Mouse (Mus musculus): ENCODE data around the gene Npl. TPM values are rescaled to one million over a fixed set of nuclear protein-coding genes. Genes with fewer than 3 reads are reported as not detected.
"Not testable (repeated sequence)": the region's sequence is repeated elsewhere in the genome, so short reads cannot be mapped to it uniquely, and the experiment has no call there.

Gene Npl
- polyA plus RNA-seq, 1 experiment from 2014 or later = 9.8 TPM

- 59% methylated on average over 2 of the region's 2 CpGs for WGBS
- Histone ChIP-seq H3K4me2 (ENCODE audit: low read depth, low read length) (no peak overlapping the region), H3K36me3 (replicated peaks; ENCODE audit: control insufficient read depth, insufficient read depth, low read depth, low read length) (no peaks in the 10 kb centered on the region), H3K27ac (replicated peaks; ENCODE audit: low read depth, low read length) (no peak overlapping the region), H3K4me3 (ENCODE audit: low read depth, low read length) (no peak overlapping the region), H3K9ac (replicated peaks; ENCODE audit: low read length) (no peak overlapping the region), H3K9me3 (replicated peaks; ENCODE audit: control insufficient read depth, low read length) (no peaks in the 10 kb centered on the region), H3K4me1 (ENCODE audit: control insufficient read depth, insufficient read depth, low read length) (no peaks in the 10 kb centered on the region), H3K27me3 (ENCODE audit: control insufficient read depth, insufficient read depth, low read length) (no peaks in the 10 kb centered on the region)
- ATAC-seq (replicated peaks; ENCODE audit: insufficient number of reproducible peaks, low FRiP score, low TSS enrichment, low read depth) (no peak), DNase-seq (ENCODE audit: low spot score) (no peak)
Measured at GRCm38 (mm10) chr1:153510330-153511009, 39.4 kb downstream of the Npl start.

GRCm38 (mm10) chr1:153509569-153509968 lies 40.3 kb downstream of the Npl start:
- not testable (repeated sequence) for H3K27ac ChIP-seq (replicated peaks; ENCODE audit: low read depth, low read length); H3K27me3 ChIP-seq (ENCODE audit: control insufficient read depth, insufficient read depth, low read length); H3K9me3 ChIP-seq (replicated peaks; ENCODE audit: control insufficient read depth, low read length); H3K9ac ChIP-seq (replicated peaks; ENCODE audit: low read length); H3K36me3 ChIP-seq (replicated peaks; ENCODE audit: control insufficient read depth, insufficient read depth, low read depth, low read length); H3K4me2 ChIP-seq (ENCODE audit: low read depth, low read length); ATAC-seq (replicated peaks; ENCODE audit: insufficient number of reproducible peaks, low FRiP score, low TSS enrichment, low read depth); H3K4me3 ChIP-seq (ENCODE audit: low read depth, low read length); H3K4me1 ChIP-seq (ENCODE audit: control insufficient read depth, insufficient read depth, low read length); DNase-seq (ENCODE audit: low spot score)
- WGBS = 63% methylated on average over 8 of the region's 8 CpGs

GRCm38 (mm10) chr1:153509012-153509411 lies 40.8 kb downstream of the Npl start:
- WGBS = 87% methylated on average over 6 of the region's 6 CpGs
- Histone ChIP-seq H3K9ac (replicated peaks; ENCODE audit: low read length) (no peak overlapping the region), H3K27me3 (ENCODE audit: control insufficient read depth, insufficient read depth, low read length) (no peaks in the 10 kb centered on the region), H3K27ac (replicated peaks; ENCODE audit: low read depth, low read length) (no peak overlapping the region), H3K4me1 (ENCODE audit: control insufficient read depth, insufficient read depth, low read length) (no peaks in the 10 kb centered on the region), H3K36me3 (replicated peaks; ENCODE audit: control insufficient read depth, insufficient read depth, low read depth, low read length) (no peaks in the 10 kb centered on the region), H3K9me3 (replicated peaks; ENCODE audit: control insufficient read depth, low read length) (no peaks in the 10 kb centered on the region), H3K4me3 (ENCODE audit: low read depth, low read length) (no peak overlapping the region), H3K4me2 (ENCODE audit: low read depth, low read length) (no peak overlapping the region)
- no peak for ATAC-seq (replicated peaks; ENCODE audit: insufficient number of reproducible peaks, low FRiP score, low TSS enrichment, low read depth)
- DNase-seq (ENCODE audit: low spot score) = no peak

DNA sequence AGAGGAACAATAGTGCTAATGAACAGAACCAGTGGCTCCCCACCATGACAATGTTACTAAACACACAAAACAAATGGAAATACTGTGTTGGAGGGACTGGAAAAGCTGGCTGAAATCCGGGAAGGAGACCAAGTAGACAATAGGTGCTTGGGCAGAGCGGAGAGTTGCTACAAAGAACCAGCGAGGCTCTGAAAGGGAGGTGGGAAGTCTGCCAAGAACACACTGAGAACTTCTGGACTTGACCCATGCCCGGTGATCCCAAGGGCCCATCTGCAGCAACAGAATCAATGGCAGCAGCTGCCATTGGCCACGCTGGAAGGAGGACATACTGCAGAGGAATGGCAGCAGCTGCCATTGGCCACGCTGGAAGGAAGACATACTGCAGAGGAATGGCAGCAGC lies 43.6 kb downstream of the Npl start:
- H3K4me2 ChIP-seq (ENCODE audit: low read depth, low read length) = no peak overlapping the region
- no peak overlapping the region for H3K4me3 ChIP-seq (ENCODE audit: low read depth, low read length)
- DNase-seq (ENCODE audit: low spot score) = no peak
- H3K27me3 ChIP-seq (ENCODE audit: control insufficient read depth, insufficient read depth, low read length) = no peaks in the 10 kb centered on the region
- ATAC-seq (replicated peaks; ENCODE audit: insufficient number of reproducible peaks, low FRiP score, low TSS enrichment, low read depth) = no peak
- no peak overlapping the region for H3K27ac ChIP-seq (replicated peaks; ENCODE audit: low read depth, low read length)
- H3K9ac ChIP-seq (replicated peaks; ENCODE audit: low read length) = no peak overlapping the region
- 87% methylated on average over 5 of the region's 6 CpGs for WGBS
- no peaks in the 10 kb centered on the region for H3K4me1 ChIP-seq (ENCODE audit: control insufficient read depth, insufficient read depth, low read length)
- H3K9me3 ChIP-seq (replicated peaks; ENCODE audit: control insufficient read depth, low read length) = no peaks in the 10 kb centered on the region
- no peaks in the 10 kb centered on the region for H3K36me3 ChIP-seq (replicated peaks; ENCODE audit: control insufficient read depth, insufficient read depth, low read depth, low read length)

GRCm38 (mm10) chr1:153501644-153502321 lies 48.1 kb downstream of the Npl start:
- no peaks in the 10 kb centered on the region for H3K4me1 ChIP-seq (ENCODE audit: control insufficient read depth, insufficient read depth, low read length)
- H3K36me3 ChIP-seq (replicated peaks; ENCODE audit: control insufficient read depth, insufficient read depth, low read depth, low read length) = no peaks in the 10 kb centered on the region
- H3K27ac ChIP-seq (replicated peaks; ENCODE audit: low read depth, low read length) = no peak overlapping the region
- H3K9me3 ChIP-seq (replicated peaks; ENCODE audit: control insufficient read depth, low read length) = no peaks in the 10 kb centered on the region
- ATAC-seq (replicated peaks; ENCODE audit: insufficient number of reproducible peaks, low FRiP score, low TSS enrichment, low read depth) (no peak; the same call in 1 of the 2 replicates), DNase-seq (ENCODE audit: low spot score) (no peak)
- no peaks in the 10 kb centered on the region for H3K27me3 ChIP-seq (ENCODE audit: control insufficient read depth, insufficient read depth, low read length)
- H3K4me3 ChIP-seq (ENCODE audit: low read depth, low read length) = no peak overlapping the region
- H3K9ac ChIP-seq (replicated peaks; ENCODE audit: low read length) = no peak overlapping the region
- no peak overlapping the region for H3K4me2 ChIP-seq (ENCODE audit: low read depth, low read length)
- WGBS = 55% methylated on average over 5 of the region's 5 CpGs

DNA sequence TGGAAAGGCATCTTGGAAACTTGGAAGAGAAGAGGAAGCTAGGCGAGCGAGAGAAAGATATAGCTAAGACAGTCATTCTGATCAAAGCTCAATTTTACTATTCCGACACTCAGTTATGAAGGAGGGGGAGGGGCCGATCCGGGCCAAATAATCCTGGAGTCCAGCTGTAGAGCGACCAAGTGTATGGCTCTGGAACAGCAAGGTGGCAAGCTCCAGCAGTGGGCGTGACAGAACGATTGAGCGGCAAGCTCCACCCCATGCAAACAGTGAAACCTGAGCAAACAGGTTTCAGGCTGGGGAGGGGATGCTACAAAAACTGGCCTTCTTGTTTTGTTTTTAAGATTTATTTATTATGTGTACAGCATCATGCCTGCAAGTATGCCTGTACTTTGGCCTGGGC lies 49.8 kb downstream of the Npl start:
- DNase-seq (ENCODE audit: low spot score) (no peak), ATAC-seq (replicated peaks; ENCODE audit: insufficient number of reproducible peaks, low FRiP score, low TSS enrichment, low read depth) (no peak)
- no peak overlapping the region for H3K4me3 ChIP-seq (ENCODE audit: low read depth, low read length)
- no peak overlapping the region for H3K27ac ChIP-seq (replicated peaks; ENCODE audit: low read depth, low read length)
- no peak overlapping the region for H3K4me2 ChIP-seq (ENCODE audit: low read depth, low read length)
- no peaks in the 10 kb centered on the region for H3K36me3 ChIP-seq (replicated peaks; ENCODE audit: control insufficient read depth, insufficient read depth, low read depth, low read length)
- H3K4me1 ChIP-seq (ENCODE audit: control insufficient read depth, insufficient read depth, low read length) = no peaks in the 10 kb centered on the region
- H3K9me3 ChIP-seq (replicated peaks; ENCODE audit: control insufficient read depth, low read length) = no peaks in the 10 kb centered on the region
- no peak overlapping the region for H3K9ac ChIP-seq (replicated peaks; ENCODE audit: low read length)
- H3K27me3 ChIP-seq (ENCODE audit: control insufficient read depth, insufficient read depth, low read length) = no peaks in the 10 kb centered on the region
- WGBS = 88% methylated on average over 9 of the region's 9 CpGs

DNA sequence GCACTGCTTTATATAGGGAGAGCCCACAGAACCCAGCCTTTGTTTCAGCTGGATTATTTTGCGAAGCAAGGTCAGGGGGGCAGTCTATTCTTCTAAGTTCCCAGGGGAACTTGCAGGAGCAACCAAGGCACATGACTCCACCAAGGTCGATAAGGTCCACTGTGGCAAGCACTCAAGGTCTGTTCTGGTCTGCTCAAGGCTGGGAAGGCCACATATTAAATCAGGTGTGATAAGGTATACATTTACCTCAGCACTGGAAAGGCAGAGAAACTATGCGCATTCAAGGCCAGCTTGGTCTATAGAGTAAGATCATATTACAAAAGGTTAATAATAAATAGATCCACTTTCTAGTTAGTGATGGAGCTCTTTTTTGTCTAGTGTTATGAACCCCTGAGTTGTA lies 53.8 kb downstream of the Npl start:
- Histone ChIP-seq H3K4me2 (ENCODE audit: low read depth, low read length) (no peak overlapping the region), H3K36me3 (replicated peaks; ENCODE audit: control insufficient read depth, insufficient read depth, low read depth, low read length) (no peaks in the 10 kb centered on the region), H3K9ac (replicated peaks; ENCODE audit: low read length) (no peak overlapping the region), H3K4me1 (ENCODE audit: control insufficient read depth, insufficient read depth, low read length) (no peaks in the 10 kb centered on the region), H3K9me3 (replicated peaks; ENCODE audit: control insufficient read depth, low read length) (no peaks in the 10 kb centered on the region), H3K4me3 (ENCODE audit: low read depth, low read length) (no peak overlapping the region), H3K27ac (replicated peaks; ENCODE audit: low read depth, low read length) (no peak overlapping the region), H3K27me3 (ENCODE audit: control insufficient read depth, insufficient read depth, low read length) (no peaks in the 10 kb centered on the region)
- DNase-seq (ENCODE audit: low spot score) (no peak), ATAC-seq (replicated peaks; ENCODE audit: insufficient number of reproducible peaks, low FRiP score, low TSS enrichment, low read depth) (no peak)
- WGBS = 75% methylated on average over 3 of the region's 3 CpGs

GRCm38 (mm10) chr1:153493931-153494330 lies 55.9 kb downstream of the Npl start:
- Histone ChIP-seq H3K4me3 (ENCODE audit: low read depth, low read length) (no peak overlapping the region), H3K9me3 (replicated peaks; ENCODE audit: control insufficient read depth, low read length) (no peaks in the 10 kb centered on the region), H3K27me3 (ENCODE audit: control insufficient read depth, insufficient read depth, low read length) (no peaks in the 10 kb centered on the region), H3K4me2 (ENCODE audit: low read depth, low read length) (no peak overlapping the region), H3K4me1 (ENCODE audit: control insufficient read depth, insufficient read depth, low read length) (no peaks in the 10 kb centered on the region), H3K27ac (replicated peaks; ENCODE audit: low read depth, low read length) (no peak overlapping the region), H3K9ac (replicated peaks; ENCODE audit: low read length) (no peak overlapping the region), H3K36me3 (replicated peaks; ENCODE audit: control insufficient read depth, insufficient read depth, low read depth, low read length) (no peaks in the 10 kb centered on the region)
- DNase-seq (ENCODE audit: low spot score) (no peak), ATAC-seq (replicated peaks; ENCODE audit: insufficient number of reproducible peaks, low FRiP score, low TSS enrichment, low read depth) (no peak)
- WGBS = 30% methylated on average over 6 of the region's 6 CpGs

All from embryonic facial prominence, embryonic 11.5 days (tissue).